Mouse (Mus musculus): ENCODE results near the gene Atg10. TPM values are rescaled to one million over a fixed set of nuclear protein-coding genes. Genes with fewer than 3 reads are reported as not detected.

Atg10 gene
- total and polyA plus RNA-seq, 2 experiments from 2014 or later: 6.7 to 41.8 TPM

- no peak overlapping the region for H3K9ac ChIP-seq (replicated peaks; ENCODE audit: low read depth, low read length)
These were observed 7.0 kb downstream of the Atg10 start for GRCm38 (mm10) chr13:91216656-91217205.

GRCm38 (mm10) chr13:91212958-91213357, 10.8 kb downstream of the Atg10 start:
- DNase-seq (ENCODE audit: low spot score): no peak
- Histone ChIP-seq H3K4me2 (ENCODE audit: low read depth, low read length) (no peak overlapping the region), H3K9ac (replicated peaks; ENCODE audit: low read depth, low read length) (no peak overlapping the region), H3K36me3 (replicated peaks; ENCODE audit: control insufficient read depth, insufficient read depth, low read length) (peaks cover 7% of the 10 kb centered on the region), H3K4me1 (ENCODE audit: control insufficient read depth, insufficient read depth) (no peaks in the 10 kb centered on the region), H3K27ac (ENCODE audit: low read depth) (no peak overlapping the region), H3K9me3 (replicated peaks; ENCODE audit: control insufficient read depth, low read length) (no peaks in the 10 kb centered on the region), H3K27me3 (ENCODE audit: control insufficient read depth, insufficient read depth, low read length) (no peaks in the 10 kb centered on the region), H3K4me3 (ENCODE audit: low read depth, low read length) (no peak overlapping the region)
- no peak for ATAC-seq (ENCODE audit: insufficient read depth, low read depth)
- WGBS: 88% methylated on average over 8 of the region's 8 CpGs
- TF ChIP-seq EP300 (IDR thresholded peaks at IDR 0.05; ENCODE audit: low read depth) (no peak), CTCF (IDR thresholded peaks at IDR 0.05; ENCODE audit: low read depth) (no peak)

More at GRCm38 (mm10) chr13:91216656-91217205, 7.0 kb downstream of the Atg10 start:
- ATAC-seq (ENCODE audit: insufficient read depth, low read depth) (no peak), DNase-seq (ENCODE audit: low spot score) (no peak)
- H3K27ac ChIP-seq (ENCODE audit: low read depth): no peak overlapping the region
- 63% methylated on average over 3 of the region's 3 CpGs for WGBS
- TF ChIP-seq CTCF (IDR thresholded peaks at IDR 0.05; ENCODE audit: low read depth): no peak
- no peak for TF ChIP-seq EP300 (IDR thresholded peaks at IDR 0.05; ENCODE audit: low read depth)
- no peak overlapping the region for H3K4me3 ChIP-seq (ENCODE audit: low read depth, low read length)
- no peaks in the 10 kb centered on the region for H3K9me3 ChIP-seq (replicated peaks; ENCODE audit: control insufficient read depth, low read length)
- no peaks in the 10 kb centered on the region for H3K27me3 ChIP-seq (ENCODE audit: control insufficient read depth, insufficient read depth, low read length)
- H3K4me1 ChIP-seq (ENCODE audit: control insufficient read depth, insufficient read depth): no peaks in the 10 kb centered on the region
- no peak overlapping the region for H3K4me2 ChIP-seq (ENCODE audit: low read depth, low read length)
- peaks cover 5% of the 10 kb centered on the region; the same call in 1 of the 2 replicates for H3K36me3 ChIP-seq (replicated peaks; ENCODE audit: control insufficient read depth, insufficient read depth, low read length)

GRCm38 (mm10) chr13:91206237-91206636, 17.5 kb downstream of the Atg10 start:
- H3K4me2 ChIP-seq (ENCODE audit: low read depth, low read length): no peak overlapping the region
- H3K36me3 ChIP-seq (replicated peaks; ENCODE audit: control insufficient read depth, insufficient read depth, low read length): peaks cover 3% of the 10 kb centered on the region; the same call in 1 of the 2 replicates
- no peaks in the 10 kb centered on the region for H3K4me1 ChIP-seq (ENCODE audit: control insufficient read depth, insufficient read depth)
- H3K9me3 ChIP-seq (replicated peaks; ENCODE audit: control insufficient read depth, low read length): no peaks in the 10 kb centered on the region
- no peak overlapping the region for H3K27ac ChIP-seq (ENCODE audit: low read depth)
- peak; percentile 16 for DNase-seq (ENCODE audit: low spot score)
- H3K27me3 ChIP-seq (ENCODE audit: control insufficient read depth, insufficient read depth, low read length): no peaks in the 10 kb centered on the region
- no peak overlapping the region for H3K9ac ChIP-seq (replicated peaks; ENCODE audit: low read depth, low read length)
- WGBS: 66% methylated on average over 5 of the region's 5 CpGs
- TF ChIP-seq EP300 (IDR thresholded peaks at IDR 0.05; ENCODE audit: low read depth) (no peak), CTCF (IDR thresholded peaks at IDR 0.05; ENCODE audit: low read depth) (no peak)
- peak; percentile 71 for ATAC-seq (ENCODE audit: insufficient read depth, low read depth)
- H3K4me3 ChIP-seq (ENCODE audit: low read depth, low read length): no peak overlapping the region

GRCm38 (mm10) chr13:91202564-91202963, 21.2 kb downstream of the Atg10 start:
- no peaks in the 10 kb centered on the region for H3K27me3 ChIP-seq (ENCODE audit: control insufficient read depth, insufficient read depth, low read length)
- no peak for ATAC-seq (ENCODE audit: insufficient read depth, low read depth)
- H3K4me3 ChIP-seq (ENCODE audit: low read depth, low read length): no peak overlapping the region
- peaks cover 6% of the 10 kb centered on the region; the same call in 1 of the 2 replicates for H3K36me3 ChIP-seq (replicated peaks; ENCODE audit: control insufficient read depth, insufficient read depth, low read length)
- H3K27ac ChIP-seq (ENCODE audit: low read depth): no peak overlapping the region
- H3K4me1 ChIP-seq (ENCODE audit: control insufficient read depth, insufficient read depth): no peaks in the 10 kb centered on the region
- WGBS: 63% methylated on average over 7 of the region's 7 CpGs
- H3K9ac ChIP-seq (replicated peaks; ENCODE audit: low read depth, low read length): no peak overlapping the region
- no peak for DNase-seq (ENCODE audit: low spot score)
- H3K9me3 ChIP-seq (replicated peaks; ENCODE audit: control insufficient read depth, low read length): no peaks in the 10 kb centered on the region
- H3K4me2 ChIP-seq (ENCODE audit: low read depth, low read length): no peak overlapping the region
- no peak for TF ChIP-seq CTCF (IDR thresholded peaks at IDR 0.05; ENCODE audit: low read depth)
- TF ChIP-seq EP300 (IDR thresholded peaks at IDR 0.05; ENCODE audit: low read depth): no peak

- Histone ChIP-seq H3K4me2 (ENCODE audit: low read depth, low read length) (no peak overlapping the region), H3K9ac (replicated peaks; ENCODE audit: low read depth, low read length) (no peak overlapping the region), H3K9me3 (replicated peaks; ENCODE audit: control insufficient read depth, low read length) (no peaks in the 10 kb centered on the region), H3K4me3 (ENCODE audit: low read depth, low read length) (no peak overlapping the region), H3K36me3 (replicated peaks; ENCODE audit: control insufficient read depth, insufficient read depth, low read length) (no peaks in the 10 kb centered on the region), H3K27ac (ENCODE audit: low read depth) (no peak overlapping the region), H3K4me1 (ENCODE audit: control insufficient read depth, insufficient read depth) (no peaks in the 10 kb centered on the region), H3K27me3 (ENCODE audit: control insufficient read depth, insufficient read depth, low read length) (no peaks in the 10 kb centered on the region)
- ATAC-seq (ENCODE audit: insufficient read depth, low read depth) (no peak), DNase-seq (ENCODE audit: low spot score) (no peak)
- TF ChIP-seq CTCF (IDR thresholded peaks at IDR 0.05; ENCODE audit: low read depth) (no peak), EP300 (IDR thresholded peaks at IDR 0.05; ENCODE audit: low read depth) (no peak)
- 89% methylated on average over 13 of the region's 13 CpGs for WGBS
These were observed 36.2 kb downstream of the Atg10 start for GRCm38 (mm10) chr13:91187378-91188234.

All from heart, postnatal 0 days (tissue).